Mouse (Mus musculus): ENCODE results near the gene Magi2.

GRCm38 (mm10) chr5:20462376-20462775 lies 1235.5 kb downstream of the Magi2 start:
- TF ChIP-seq POLR2A (IDR thresholded peaks at IDR 0.05; ENCODE audit: extremely low read depth, insufficient read depth, low read length), result no peak
- TF ChIP-seq CTCF (IDR thresholded peaks at IDR 0.05; ENCODE audit: extremely low read depth, insufficient read depth, low read length), result no peak
